Mouse (Mus musculus): ENCODE results near the gene Ube2q2. TPM values are rescaled to one million over a fixed set of nuclear protein-coding genes. Genes with fewer than 3 reads are reported as not detected.

Gene Ube2q2
- polyA plus RNA-seq, 1 experiment from 2014 or later, result 17.0 TPM

GRCm38 (mm10) chr9:55136576-55136975, 12.1 kb upstream of the Ube2q2 start:
- H3K27me3 ChIP-seq (replicated peaks; ENCODE audit: control insufficient read depth, insufficient read depth, low read length), result no peaks in the 10 kb centered on the region
- no peaks in the 10 kb centered on the region for H3K4me1 ChIP-seq (replicated peaks; ENCODE audit: control insufficient read depth, insufficient read depth, low read length)
- no peaks in the 10 kb centered on the region for H3K36me3 ChIP-seq (ENCODE audit: control insufficient read depth, insufficient read depth)
- H3K4me2 ChIP-seq (replicated peaks; ENCODE audit: low read depth), result no peak overlapping the region
- ATAC-seq, result no peak
- no peak for TF ChIP-seq CTCF (IDR thresholded peaks at IDR 0.05; ENCODE audit: low read depth)
- WGBS, result 18% methylated on average over 5 of the region's 5 CpGs
- H3K4me3 ChIP-seq (ENCODE audit: low read depth, low read length), result no peak overlapping the region
- H3K9me3 ChIP-seq (ENCODE audit: control insufficient read depth), result no peaks in the 10 kb centered on the region
- H3K27ac ChIP-seq (ENCODE audit: low read depth, low read length), result no peak overlapping the region
- no peak overlapping the region for H3K9ac ChIP-seq (ENCODE audit: low read depth, low read length)

- H3K9me3 ChIP-seq (ENCODE audit: control insufficient read depth), result no peaks in the 10 kb centered on the region
- H3K4me2 ChIP-seq (replicated peaks; ENCODE audit: low read depth), result no peak overlapping the region
- no peaks in the 10 kb centered on the region for H3K4me1 ChIP-seq (replicated peaks; ENCODE audit: control insufficient read depth, insufficient read depth, low read length)
- H3K27ac ChIP-seq (ENCODE audit: low read depth, low read length), result no peak overlapping the region
- no peaks in the 10 kb centered on the region for H3K36me3 ChIP-seq (ENCODE audit: control insufficient read depth, insufficient read depth)
- H3K9ac ChIP-seq (ENCODE audit: low read depth, low read length), result no peak overlapping the region
- ATAC-seq, result peak; percentile 69
- no peak overlapping the region for H3K4me3 ChIP-seq (ENCODE audit: low read depth, low read length)
- H3K27me3 ChIP-seq (replicated peaks; ENCODE audit: control insufficient read depth, insufficient read depth, low read length), result no peaks in the 10 kb centered on the region
- TF ChIP-seq CTCF (IDR thresholded peaks at IDR 0.05; ENCODE audit: low read depth), result no peak
- WGBS, result 30% methylated on average over 4 of the region's 4 CpGs
Observed at GRCm38 (mm10) chr9:55137112-55137511, 11.5 kb upstream of the Ube2q2 start.

GRCm38 (mm10) chr9:55139958-55140357, 8.7 kb upstream of the Ube2q2 start:
- peak; percentile 52 for TF ChIP-seq CTCF (IDR thresholded peaks at IDR 0.05; ENCODE audit: low read depth)
- Histone ChIP-seq H3K9ac (ENCODE audit: low read depth, low read length) (no peak overlapping the region), H3K27ac (ENCODE audit: low read depth, low read length) (no peak overlapping the region), H3K36me3 (ENCODE audit: control insufficient read depth, insufficient read depth) (no peaks in the 10 kb centered on the region), H3K27me3 (replicated peaks; ENCODE audit: control insufficient read depth, insufficient read depth, low read length) (no peaks in the 10 kb centered on the region), H3K4me1 (replicated peaks; ENCODE audit: control insufficient read depth, insufficient read depth, low read length) (no peaks in the 10 kb centered on the region), H3K9me3 (ENCODE audit: control insufficient read depth) (no peaks in the 10 kb centered on the region), H3K4me2 (replicated peaks; ENCODE audit: low read depth) (no peak overlapping the region), H3K4me3 (ENCODE audit: low read depth, low read length) (no peak overlapping the region)
- 73% methylated on average over 5 of the region's 5 CpGs for WGBS
- no peak for ATAC-seq

GRCm38 (mm10) chr9:55149499-55150278, 1.0 kb downstream of the Ube2q2 start:
- Histone ChIP-seq H3K36me3 (ENCODE audit: control insufficient read depth, insufficient read depth) (no peaks in the 10 kb centered on the region), H3K4me1 (replicated peaks; ENCODE audit: control insufficient read depth, insufficient read depth, low read length) (peaks cover 3% of the 10 kb centered on the region; the same call in 1 of the 2 replicates), H3K27me3 (replicated peaks; ENCODE audit: control insufficient read depth, insufficient read depth, low read length) (no peaks in the 10 kb centered on the region), H3K9me3 (ENCODE audit: control insufficient read depth) (no peaks in the 10 kb centered on the region), H3K4me2 (replicated peaks; ENCODE audit: low read depth) (peak overlapping the region; percentile 94), H3K9ac (ENCODE audit: low read depth, low read length) (peak overlapping the region; percentile 83), H3K4me3 (ENCODE audit: low read depth, low read length) (peak overlapping the region; percentile 68), H3K27ac (ENCODE audit: low read depth, low read length) (peak overlapping the region; percentile 68)
- WGBS, result under 1% methylated on average over 82 of the region's 93 CpGs
- TF ChIP-seq CTCF (IDR thresholded peaks at IDR 0.05; ENCODE audit: low read depth), result no peak
- ATAC-seq, result peak; percentile 76

- 3% methylated on average over 13 of the region's 13 CpGs for WGBS
- H3K27ac ChIP-seq (ENCODE audit: low read depth, low read length), result peak overlapping the region; percentile 68; the same call in 1 of the 2 replicates
- no peaks in the 10 kb centered on the region for H3K36me3 ChIP-seq (ENCODE audit: control insufficient read depth, insufficient read depth)
- no peaks in the 10 kb centered on the region for H3K27me3 ChIP-seq (replicated peaks; ENCODE audit: control insufficient read depth, insufficient read depth, low read length)
- ATAC-seq, result peak; percentile 26; the same call in 1 of the 2 replicates
- H3K4me3 ChIP-seq (ENCODE audit: low read depth, low read length), result peak overlapping the region; percentile 68
- H3K9me3 ChIP-seq (ENCODE audit: control insufficient read depth), result no peaks in the 10 kb centered on the region
- no peak for TF ChIP-seq CTCF (IDR thresholded peaks at IDR 0.05; ENCODE audit: low read depth)
- H3K9ac ChIP-seq (ENCODE audit: low read depth, low read length), result peak overlapping the region; percentile 83
- peaks cover 3% of the 10 kb centered on the region; the same call in 1 of the 2 replicates for H3K4me1 ChIP-seq (replicated peaks; ENCODE audit: control insufficient read depth, insufficient read depth, low read length)
- H3K4me2 ChIP-seq (replicated peaks; ENCODE audit: low read depth), result peak overlapping the region; percentile 94
Observed at GRCm38 (mm10) chr9:55150279-55150726, 1.6 kb downstream of the Ube2q2 start.

- TF ChIP-seq CTCF (IDR thresholded peaks at IDR 0.05; ENCODE audit: low read depth), result no peak
- peak overlapping the region; percentile 27; the same call in 1 of the 2 replicates for H3K4me2 ChIP-seq (replicated peaks; ENCODE audit: low read depth)
- no peaks in the 10 kb centered on the region for H3K36me3 ChIP-seq (ENCODE audit: control insufficient read depth, insufficient read depth)
- no peak overlapping the region for H3K4me3 ChIP-seq (ENCODE audit: low read depth, low read length)
- no peaks in the 10 kb centered on the region for H3K9me3 ChIP-seq (ENCODE audit: control insufficient read depth)
- H3K27me3 ChIP-seq (replicated peaks; ENCODE audit: control insufficient read depth, insufficient read depth, low read length), result no peaks in the 10 kb centered on the region
- no peak for ATAC-seq
- peaks cover 3% of the 10 kb centered on the region; the same call in 1 of the 2 replicates for H3K4me1 ChIP-seq (replicated peaks; ENCODE audit: control insufficient read depth, insufficient read depth, low read length)
- no peak overlapping the region for H3K9ac ChIP-seq (ENCODE audit: low read depth, low read length)
- no peak overlapping the region for H3K27ac ChIP-seq (ENCODE audit: low read depth, low read length)
Observed at GRCm38 (mm10) chr9:55151096-55151495, 2.4 kb downstream of the Ube2q2 start.
